Mouse (Mus musculus) limb, embryonic 12.5 days (tissue): Measurements from ENCODE around the gene Mrgprh. TPM values are rescaled to one million over a fixed set of nuclear protein-coding genes. Genes with fewer than 3 reads are reported as not detected.
A peak's percentile ranks its signal among the peaks of the same experiment; 100 is the strongest.

ENCODE experiments used
- ATAC-seq: fragments of 200-750 bp; cut with Nextera tagmentation; 2 replicates; pipeline ENCODE4 v1.8.0; 2017; ENCODE audit warnings: low read depth, moderate TSS enrichment; ENCODE audit not compliant: insufficient number of reproducible peaks, insufficient read depth, low FRiP score, low TSS enrichment
- H3K27ac ChIP-seq: fragments of 300-500 bp; sonication (generic); 2 replicates; pipeline ENCODE4 v1.5.1; 2016; ENCODE audit warnings: mild to moderate bottlenecking, moderate library complexity
- H3K27me3 ChIP-seq: fragments of 300-500 bp; sonication (generic); 2 replicates; pipeline ENCODE4 v1.6.1; 2016; ENCODE audit warnings: mild to moderate bottlenecking, moderate library complexity
- H3K36me3 ChIP-seq: fragments of 300-500 bp; sonication (generic); 2 replicates; pipeline ENCODE4 v1.6.1; 2016; ENCODE audit warnings: mild to moderate bottlenecking, moderate library complexity
- H3K4me1 ChIP-seq: fragments of 300-500 bp; sonication (generic); replicated peaks from 2 replicates; pipeline ENCODE4 v1.6.1; 2016
- H3K4me2 ChIP-seq: fragments of 300-500 bp; sonication (generic); 2 replicates; pipeline ENCODE4 v1.6.1; 2016; ENCODE audit warnings: mild to moderate bottlenecking, moderate library complexity
- H3K4me3 ChIP-seq: fragments of 300-500 bp; sonication (generic); replicated peaks from 2 replicates; pipeline ENCODE4 v1.5.1; 2016; ENCODE audit warnings: mild to moderate bottlenecking
- H3K9ac ChIP-seq: fragments of 300-500 bp; sonication (generic); replicated peaks from 2 replicates; pipeline ENCODE4 v1.6.1; 2016; ENCODE audit warnings: mild to moderate bottlenecking, moderate library complexity
- H3K9me3 ChIP-seq: fragments of 300-500 bp; sonication (generic); 2 replicates; pipeline ENCODE4 v1.6.1; 2016; ENCODE audit warnings: mild to moderate bottlenecking, moderate library complexity
- WGBS: fragments of 180-500 bp; shearing (Covaris S2); methylation state at CpG from one replicate; pipeline ENCODE4 v1.1.7; 2016; 5-methylcytosine and 5-hydroxymethylcytosine counted together
- polyA plus RNA-seq: library from polyadenylated mRNA; unstranded; fragments of >200 nt; fragmentation: Nextera tagmentation; extraction: Ambion mirVana; gene quantifications from 2 replicates; pipeline ENCODE4 v1.2.1, GENCODE M21; 2016

The Mrgprh gene
- polyA plus RNA-seq, 1 experiment from 2014 or later = 0.18 TPM

GRCm38 (mm10) chr17:12846474-12846873, 29.4 kb upstream of the Mrgprh start:
- Histone ChIP-seq H3K4me3 (no peak overlapping the region), H3K36me3 (no peaks in the 10 kb centered on the region; the same call in 1 of the 2 replicates), H3K9me3 (no peaks in the 10 kb centered on the region), H3K27ac (peak overlapping the region; percentile 69), H3K4me1 (peaks cover 25% of the 10 kb centered on the region), H3K27me3 (no peaks in the 10 kb centered on the region), H3K4me2 (no peak overlapping the region), H3K9ac (no peak overlapping the region)
- 79% methylated on average over 5 of the region's 5 CpGs for WGBS
- 0 out of 2 replicates have a peak, but pooled peaks have one; percentile 26 for ATAC-seq

GRCm38 (mm10) chr17:12847736-12848135, 28.1 kb upstream of the Mrgprh start:
- ATAC-seq = no peak

GRCm38 (mm10) chr17:12849778-12850382, 26.0 kb upstream of the Mrgprh start:
- Histone ChIP-seq H3K36me3 (no peaks in the 10 kb centered on the region), H3K4me1 (peaks cover 15% of the 10 kb centered on the region), H3K9ac (no peak overlapping the region), H3K27ac (no peak overlapping the region), H3K4me3 (no peak overlapping the region), H3K4me2 (no peak overlapping the region), H3K27me3 (no peaks in the 10 kb centered on the region), H3K9me3 (no peaks in the 10 kb centered on the region)
- ATAC-seq = no peak
- WGBS = 89% methylated on average over 8 of the region's 8 CpGs

More at GRCm38 (mm10) chr17:12847736-12848135, 28.1 kb upstream of the Mrgprh start:
- Histone ChIP-seq H3K27me3 (no peaks in the 10 kb centered on the region), H3K27ac (no peak overlapping the region), H3K9ac (no peak overlapping the region), H3K9me3 (no peaks in the 10 kb centered on the region), H3K4me1 (peaks cover 25% of the 10 kb centered on the region), H3K4me3 (no peak overlapping the region), H3K36me3 (no peaks in the 10 kb centered on the region), H3K4me2 (no peak overlapping the region)
- WGBS = 57% methylated on average over 4 of the region's 4 CpGs

- Histone ChIP-seq H3K4me3 (no peak overlapping the region), H3K9ac (no peak overlapping the region), H3K9me3 (no peaks in the 10 kb centered on the region), H3K4me1 (0 out of 2 replicates have a peak, but pooled peaks cover under 1% of the 10 kb centered on the region), H3K27me3 (no peaks in the 10 kb centered on the region), H3K4me2 (no peak overlapping the region), H3K36me3 (no peaks in the 10 kb centered on the region), H3K27ac (no peak overlapping the region)
- no peak for ATAC-seq
- WGBS = 75% methylated on average over 11 of the region's 11 CpGs
These were observed 24.1 kb upstream of the Mrgprh start for GRCm38 (mm10) chr17:12851689-12852088.

- no peaks in the 10 kb centered on the region for H3K36me3 ChIP-seq
- no peak overlapping the region for H3K4me3 ChIP-seq
- H3K27me3 ChIP-seq = no peaks in the 10 kb centered on the region
- no peaks in the 10 kb centered on the region for H3K9me3 ChIP-seq
- ATAC-seq = no peak
- no peaks in the 10 kb centered on the region for H3K4me1 ChIP-seq
- WGBS = 78% methylated on average over 2 of the region's 2 CpGs
- H3K4me2 ChIP-seq = no peak overlapping the region
- no peak overlapping the region for H3K9ac ChIP-seq
- no peak overlapping the region for H3K27ac ChIP-seq
These were observed 22.0 kb upstream of the Mrgprh start for GRCm38 (mm10) chr17:12853821-12854220.

- H3K27ac ChIP-seq = no peak overlapping the region
- H3K4me3 ChIP-seq = no peak overlapping the region
- no peaks in the 10 kb centered on the region for H3K4me1 ChIP-seq
- no peaks in the 10 kb centered on the region for H3K27me3 ChIP-seq
- no peak overlapping the region for H3K9ac ChIP-seq
- no peaks in the 10 kb centered on the region for H3K9me3 ChIP-seq
- no peak for ATAC-seq
- H3K4me2 ChIP-seq = no peak overlapping the region
- H3K36me3 ChIP-seq = no peaks in the 10 kb centered on the region
- WGBS = 93% methylated on average over 11 of the region's 11 CpGs
These were observed 21.4 kb upstream of the Mrgprh start for GRCm38 (mm10) chr17:12854386-12854785.

GRCm38 (mm10) chr17:12857395-12857794, 18.4 kb upstream of the Mrgprh start:
- H3K4me3 ChIP-seq = no peak overlapping the region
- WGBS = 47% methylated on average over 3 of the region's 3 CpGs
- no peaks in the 10 kb centered on the region for H3K27me3 ChIP-seq
- H3K36me3 ChIP-seq = no peaks in the 10 kb centered on the region
- no peaks in the 10 kb centered on the region for H3K4me1 ChIP-seq
- H3K9ac ChIP-seq = no peak overlapping the region
- ATAC-seq = no peak
- no peaks in the 10 kb centered on the region for H3K9me3 ChIP-seq
- H3K27ac ChIP-seq = no peak overlapping the region
- H3K4me2 ChIP-seq = no peak overlapping the region

- Histone ChIP-seq H3K27me3 (no peaks in the 10 kb centered on the region), H3K9me3 (no peaks in the 10 kb centered on the region), H3K4me3 (no peak overlapping the region), H3K27ac (no peak overlapping the region), H3K9ac (no peak overlapping the region), H3K4me1 (no peaks in the 10 kb centered on the region), H3K4me2 (no peak overlapping the region), H3K36me3 (no peaks in the 10 kb centered on the region)
- WGBS = 41% methylated on average over 4 of the region's 4 CpGs
- ATAC-seq = no peak
These were observed 17.8 kb upstream of the Mrgprh start for GRCm38 (mm10) chr17:12858072-12858471.

GRCm38 (mm10) chr17:12859006-12859520, 16.8 kb upstream of the Mrgprh start:
- 84% methylated on average over 8 of the region's 8 CpGs for WGBS
- H3K27me3 ChIP-seq = no peaks in the 10 kb centered on the region
- no peak for ATAC-seq

GRCm38 (mm10) chr17:12864111-12864510, 11.7 kb upstream of the Mrgprh start:
- no peak overlapping the region for H3K27ac ChIP-seq
- no peak overlapping the region for H3K4me3 ChIP-seq
- no peak overlapping the region for H3K4me2 ChIP-seq
- no peaks in the 10 kb centered on the region for H3K36me3 ChIP-seq
- ATAC-seq = no peak
- peaks cover 15% of the 10 kb centered on the region for H3K4me1 ChIP-seq
- H3K9ac ChIP-seq = no peak overlapping the region
- no peaks in the 10 kb centered on the region for H3K9me3 ChIP-seq
- H3K27me3 ChIP-seq = no peaks in the 10 kb centered on the region

More at GRCm38 (mm10) chr17:12859006-12859520, 16.8 kb upstream of the Mrgprh start:
- no peak overlapping the region for H3K27ac ChIP-seq
- H3K4me2 ChIP-seq = no peak overlapping the region
- no peak overlapping the region for H3K9ac ChIP-seq
- H3K4me3 ChIP-seq = no peak overlapping the region
- no peaks in the 10 kb centered on the region for H3K9me3 ChIP-seq
- H3K4me1 ChIP-seq = no peaks in the 10 kb centered on the region
- no peaks in the 10 kb centered on the region for H3K36me3 ChIP-seq

GRCm38 (mm10) chr17:12865407-12865806, 10.4 kb upstream of the Mrgprh start:
- Histone ChIP-seq H3K4me3 (no peak overlapping the region), H3K27ac (no peak overlapping the region), H3K27me3 (no peaks in the 10 kb centered on the region), H3K4me1 (peaks cover 27% of the 10 kb centered on the region), H3K9ac (no peak overlapping the region), H3K9me3 (no peaks in the 10 kb centered on the region), H3K36me3 (no peaks in the 10 kb centered on the region), H3K4me2 (no peak overlapping the region)
- no peak for ATAC-seq
- WGBS = 78% methylated on average over 3 of the region's 3 CpGs

- H3K4me1 ChIP-seq = peaks cover 40% of the 10 kb centered on the region
- H3K9ac ChIP-seq = no peak overlapping the region
- no peaks in the 10 kb centered on the region for H3K27me3 ChIP-seq
- no peak overlapping the region for H3K4me3 ChIP-seq
- H3K9me3 ChIP-seq = no peaks in the 10 kb centered on the region
- H3K4me2 ChIP-seq = no peak overlapping the region
- 78% methylated on average over 10 of the region's 10 CpGs for WGBS
- H3K27ac ChIP-seq = 0 out of 2 replicates have a peak overlapping the region, but pooled peaks have one; percentile 20
- no peaks in the 10 kb centered on the region for H3K36me3 ChIP-seq
- no peak for ATAC-seq
These were observed 9.0 kb upstream of the Mrgprh start for GRCm38 (mm10) chr17:12866853-12867252.
